Comparison of ENCODE assay signal across 10 mouse cellular contexts in genomic region chr4:152201492-152201891, GRCm38 (mm10). TPM values are rescaled to one million over a fixed set of nuclear protein-coding genes. Genes with fewer than 3 reads are reported as not detected.
DNase-seq lines count a peak whose midpoint lies in the region; ATAC-seq and TF ChIP-seq lines count a peak whose summit lies in the region.
"Had no signal": no experiment of that assay in that cellular context is flagged by ENCODE, and none has a peak within 500 bp of the region (broad histone marks: within the 10 kb centered on the region; RNA-seq: fewer than 3 reads in every experiment).

No protein-coding gene starts in this region.

- H3K4me3 ChIP-seq in layer of hippocampus, adult 2 months: no peak overlapping the region
- H3K4me3 ChIP-seq: forebrain, embryonic 15.5 days; hindbrain, embryonic 12.5 days had no signal

- TF ChIP-seq POLR2A in brain, embryonic 14.5 days (IDR thresholded peaks at IDR 0.05; ENCODE audit: borderline replicate concordance, extremely low read depth, insufficient read depth, insufficient read length, poor library complexity, severe bottlenecking): no peak

- no peak for TF ChIP-seq CTCF in layer of hippocampus, adult 2 months (conservative IDR thresholded peaks at IDR 0.05)
- no peak for TF ChIP-seq CTCF in brain, embryonic 14.5 days (IDR thresholded peaks at IDR 0.05; ENCODE audit: borderline replicate concordance, extremely low read depth, insufficient read depth, insufficient read length)

- peak overlapping the region; percentile 87 for H3K27ac ChIP-seq in layer of hippocampus, adult 2 months
- H3K27ac ChIP-seq: forebrain, embryonic 15.5 days; hindbrain, embryonic 12.5 days; liver, embryonic 14.5 days had no signal

- DNase-seq in layer of hippocampus, adult 2 months (ENCODE audit: low spot score in 2 of 2): no peak
- DNase-seq in layer of hippocampus, postnatal 10 days (ENCODE audit: low spot score in 2 of 2): no peak
- peak; percentile 20 for DNase-seq in brain, embryonic 14.5 days (ENCODE audit: low read depth)
- peak; percentile 51 for DNase-seq in lung, postnatal 36 days
- no peak for DNase-seq in adrenal gland, adult 18-20 months (ENCODE audit: low spot score in 2 of 2)
- DNase-seq in cerebellum, postnatal 4 days (ENCODE audit: low spot score in 2 of 2): no peak

- peak; percentile 48 for ATAC-seq in CD4-positive, CD25-positive, alpha-beta regulatory T cell, adult 4 months
- ATAC-seq: forebrain, embryonic 15.5 days had no signal

RNA-seq across cellular contexts. Expression of gene Acot7, which starts 23.6 kb away (rescaled TPM):
- total RNA-seq in layer of hippocampus, adult 2 months (2021): 100 to 1,000 TPM; 306 to 335 TPM
- total RNA-seq in layer of hippocampus, postnatal 10 days (2021): 100 to 1,000 TPM; 426 to 431 TPM
- polyA plus RNA-seq in CD4-positive, CD25-positive, alpha-beta regulatory T cell, adult 4 months (2017; shearing (Covaris generic)): 100 to 1,000 TPM; 108 to 145 TPM
- 178 and 244 TPM in 2 replicates for polyA plus RNA-seq in brain, embryonic 14.5 days (2012; rRNA removed)
- 10 to 100 TPM; 45.7 to 54.0 TPM for total RNA-seq in adrenal gland, adult 18-20 months (2021)

RNA-seq across cellular contexts. Expression of gene Hes2, which starts 42.8 kb away (rescaled TPM):
- total RNA-seq in layer of hippocampus, adult 2 months (2021): not detected
- total RNA-seq in layer of hippocampus, postnatal 10 days (2021): not detected
- polyA plus RNA-seq in CD4-positive, CD25-positive, alpha-beta regulatory T cell, adult 4 months (2017; shearing (Covaris generic)): not detected
- not detected in 2 replicates for polyA plus RNA-seq in brain, embryonic 14.5 days (2012; rRNA removed)
- total RNA-seq in adrenal gland, adult 18-20 months (2021): not detected
- polyA plus RNA-seq: forebrain, embryonic 15.5 days had no signal

RNA-seq across cellular contexts. Expression of gene Espn, which starts 49.3 kb away (rescaled TPM):
- 1 to 10 TPM; 1.2 to 1.9 TPM for total RNA-seq in layer of hippocampus, adult 2 months (2021)
- under 1 TPM; 0.62 to 0.78 TPM for total RNA-seq in layer of hippocampus, postnatal 10 days (2021)
- polyA plus RNA-seq in CD4-positive, CD25-positive, alpha-beta regulatory T cell, adult 4 months (2017; shearing (Covaris generic)): 1 to 10 TPM; 9.5 to 9.9 TPM
- polyA plus RNA-seq in brain, embryonic 14.5 days (2012; rRNA removed): 0.38 and 0.48 TPM in 2 replicates
- total RNA-seq in adrenal gland, adult 18-20 months (2021): 1 to 10 TPM; 1.9 to 3.3 TPM

Comparison
In these comparisons a context has a peak if more than half of its experiments do, and no peak if none do; other contexts are left out.
1. DNase-seq: peak in brain, embryonic 14.5 days (single experiment) and lung, postnatal 36 days (single experiment); none in layer of hippocampus, adult 2 months (0 of 2), layer of hippocampus, postnatal 10 days (0 of 2), adrenal gland, adult 18-20 months (0 of 2) and cerebellum, postnatal 4 days (0 of 2).
2. RNA of gene Acot7, which starts 23.6 kb away (total RNA-seq): 426 to 431 TPM in layer of hippocampus, postnatal 10 days and 306 to 335 TPM in layer of hippocampus, adult 2 months; 45.7 to 54.0 TPM in adrenal gland, adult 18-20 months; every median in the first group is over 4 times any median in the second.